Mouse (Mus musculus) telencephalon, adult 2 months (tissue): ENCODE measurements around the gene Fxyd1.

ENCODE experiments used
- DNase-seq: peaks from one replicate; pipeline ENCODE4 v3.0.0-alpha.2; 2011; ENCODE audit warnings: low read depth, low spot score

Gene Fxyd1

DNA sequence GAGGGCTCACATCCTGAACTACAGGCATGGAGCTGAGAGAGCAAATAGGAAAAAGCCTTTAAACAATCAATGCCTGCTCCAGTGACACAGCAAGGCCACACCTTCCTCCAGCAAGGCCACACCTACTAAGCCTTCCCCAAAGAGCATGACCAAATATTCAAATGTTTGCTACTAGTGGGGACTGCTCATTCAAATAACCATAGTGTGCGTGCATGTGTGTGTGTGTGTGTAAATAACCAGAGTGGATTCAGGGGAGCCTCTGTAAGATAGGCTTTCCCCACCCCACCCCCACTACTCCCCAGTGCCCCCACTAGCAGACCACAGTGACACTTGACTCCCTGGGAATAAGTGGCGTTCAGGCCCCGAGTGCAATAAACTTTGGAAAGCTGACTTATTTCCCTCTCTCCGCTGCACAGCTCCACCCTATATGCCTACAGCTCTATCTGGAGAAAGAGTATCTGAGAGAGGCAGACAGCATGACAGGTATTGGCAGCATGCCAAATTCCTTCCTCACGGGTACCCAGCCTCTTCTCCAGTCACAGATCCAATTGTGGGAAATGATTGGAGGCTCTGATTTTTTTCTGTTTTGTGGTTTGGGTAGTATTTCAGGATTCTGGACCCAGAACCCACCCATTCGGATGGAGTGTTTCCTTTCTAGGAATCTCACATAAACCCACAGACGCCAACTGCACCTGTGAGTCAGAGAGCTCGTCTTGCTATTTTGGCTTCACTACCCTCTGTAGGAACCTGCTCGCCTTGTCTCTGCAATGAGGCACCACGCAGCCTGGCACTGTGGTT, 39.7 kb downstream of the Fxyd1 start:
- peak; percentile 91 for DNase-seq

DNA sequence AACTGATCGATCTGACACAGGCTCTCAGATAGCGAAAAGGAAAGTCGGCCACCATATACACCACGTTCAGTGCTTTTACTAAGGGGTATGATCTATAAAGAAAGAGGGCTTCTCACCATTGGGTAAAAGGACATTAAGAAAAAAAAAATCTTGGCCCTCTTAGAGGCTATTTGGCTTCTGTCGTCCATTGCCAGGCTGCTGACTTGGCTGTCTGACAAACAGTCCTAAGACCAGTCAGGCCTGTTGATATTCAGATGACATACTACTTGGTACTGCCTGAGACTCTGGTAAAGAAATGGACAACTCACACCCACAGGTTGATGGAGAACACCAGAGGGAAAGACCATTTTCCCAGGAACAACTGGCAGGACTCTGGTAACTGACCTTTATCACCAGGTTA, 44.0 kb downstream of the Fxyd1 start:
- DNase-seq = no peak

DNA sequence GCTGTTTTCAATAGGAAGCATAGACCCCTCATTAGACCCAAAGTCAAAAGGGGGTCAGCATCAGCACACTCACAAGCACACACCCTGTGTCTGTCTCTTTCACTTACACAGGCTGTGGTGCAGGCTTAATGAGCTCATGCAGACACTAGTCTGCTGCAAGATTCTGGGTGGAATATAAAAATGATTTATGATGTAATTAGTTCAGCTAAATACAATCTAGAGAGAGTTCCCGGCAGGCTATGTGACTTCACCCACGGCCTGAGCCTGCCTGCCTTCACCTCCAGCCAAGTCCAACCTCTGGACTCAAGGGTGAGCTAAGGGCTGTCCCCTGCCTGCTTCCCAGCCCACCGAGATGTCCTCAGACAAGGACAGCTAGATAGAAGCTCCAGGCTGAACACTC, 48.1 kb downstream of the Fxyd1 start:
- DNase-seq = no peak

DNA sequence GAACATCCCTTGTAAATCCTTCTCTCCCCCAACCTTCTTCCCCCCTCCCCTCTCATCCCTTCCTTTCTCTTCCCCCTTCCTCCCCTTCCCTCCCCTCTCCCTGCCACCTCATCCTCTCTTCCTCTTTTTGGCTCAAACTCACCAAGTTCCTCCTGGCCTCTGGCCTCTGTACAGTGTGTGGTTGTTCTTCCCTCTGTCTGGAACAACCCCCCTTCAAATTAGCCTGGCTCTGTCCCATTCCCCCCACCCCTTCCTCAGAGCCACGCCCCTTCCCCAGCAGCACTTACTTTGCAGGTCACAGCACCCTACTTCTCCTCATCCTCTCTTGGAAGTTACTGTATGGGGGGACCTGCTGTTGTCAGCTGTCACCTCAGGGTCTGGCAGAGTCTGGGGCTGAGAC, 48.8 kb downstream of the Fxyd1 start:
- no peak for DNase-seq

DNA sequence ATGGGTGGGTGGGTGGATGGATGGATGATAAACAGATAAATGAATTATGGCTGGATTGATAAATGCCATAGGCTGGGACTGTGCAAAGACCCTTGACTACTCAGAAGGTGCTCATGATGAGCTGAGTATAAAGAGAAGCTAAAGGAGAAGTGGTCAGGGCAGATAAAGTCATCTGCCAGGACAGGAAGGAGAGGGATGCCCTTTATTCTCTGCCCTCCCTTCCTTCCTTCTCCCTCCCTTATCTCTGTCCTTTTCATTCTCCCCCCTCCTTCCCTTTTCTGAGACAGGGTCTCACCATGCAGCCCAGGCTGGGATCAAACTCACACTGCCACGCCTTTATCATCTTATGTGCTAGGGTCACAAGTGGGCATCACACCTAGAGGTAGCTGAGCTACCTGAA, 49.2 kb downstream of the Fxyd1 start:
- DNase-seq = no peak

DNA sequence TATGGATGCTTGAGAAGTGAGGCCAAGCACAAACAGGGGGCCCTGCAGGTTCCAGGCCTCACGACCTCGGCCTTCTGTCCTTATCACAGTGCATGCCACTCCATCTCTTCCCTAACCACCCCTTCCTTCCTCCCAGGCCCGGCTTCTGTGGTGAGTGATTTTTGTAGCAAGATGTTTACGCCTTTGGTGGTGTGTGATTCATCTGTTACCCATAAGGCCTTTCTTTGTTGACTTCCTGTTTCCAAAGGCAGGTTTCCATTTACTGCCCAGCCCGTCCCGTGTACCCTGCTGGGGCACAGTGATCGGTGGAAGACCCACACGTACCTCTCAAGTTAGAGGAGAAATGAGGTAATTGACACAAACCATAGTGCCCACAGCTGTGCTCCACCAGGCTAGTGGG, 54.3 kb downstream of the Fxyd1 start:
- no peak for DNase-seq
